Mouse (Mus musculus) kidney, adult 2 months (tissue): ENCODE measurements around the gene Alg9. TPM values are rescaled to one million over a fixed set of nuclear protein-coding genes. Genes with fewer than 3 reads are reported as not detected.
A peak's percentile ranks its signal among the peaks of the same experiment; 100 is the strongest.

Experiments
- DNase-seq: peaks from one replicate; pipeline ENCODE4 v3.0.0; 2021
- H3K27ac ChIP-seq: fragments of 200-500 bp; 2 replicates; pipeline ENCODE4 v1.5.1; 2012; ENCODE audit warnings: low read depth, low read length, control low read depth, inconsistent platforms; ENCODE audit not compliant: insufficient read depth
- H3K27me3 ChIP-seq: fragments of 200-500 bp; replicated peaks from 2 replicates; pipeline ENCODE4 v1.6.1; 2012; ENCODE audit warnings: mild to moderate bottlenecking, moderate library complexity, low read length, inconsistent platforms; ENCODE audit not compliant: control insufficient read depth, insufficient read depth
- H3K36me3 ChIP-seq: fragments of 200-500 bp; 2 replicates; pipeline ENCODE4 v1.6.1; 2012; ENCODE audit warnings: mild to moderate bottlenecking, moderate library complexity, low read length, inconsistent platforms; ENCODE audit not compliant: control insufficient read depth, insufficient read depth
- H3K4me1 ChIP-seq: fragments of 200-500 bp; 2 replicates; pipeline ENCODE4 v1.6.1; 2011; ENCODE audit warnings: low read length; ENCODE audit not compliant: control insufficient read depth, insufficient read depth
- H3K4me3 ChIP-seq: fragments of 200-500 bp; 2 replicates; pipeline ENCODE4 v1.5.1; 2011; ENCODE audit warnings: mild to moderate bottlenecking, low read depth, low read length, control low read depth; ENCODE audit not compliant: insufficient read depth
- CTCF ChIP-seq: fragments of 200-500 bp; conservative IDR thresholded peaks from 2 replicates; pipeline ENCODE4 v1.5.1; 2011; ENCODE audit warnings: low read depth, mild to moderate bottlenecking, control low read depth, low read length, moderate library complexity, mixed read lengths; ENCODE audit not compliant: insufficient read depth, insufficient read length
- POLR2A ChIP-seq: fragments of 200-500 bp; IDR thresholded peaks from one replicate; pipeline ENCODE4 v1.6.1; 2011; ENCODE audit warnings: low read depth, low read length, control low read depth
- WGBS: fragments of 180-500 bp; shearing (Covaris S2); methylation state at CpG from one replicate; pipeline ENCODE4 v1.1.7; 2018; 5-methylcytosine and 5-hydroxymethylcytosine counted together
- polyA plus RNA-seq: library from polyadenylated mRNA; depleted of rRNA; stranded (reverse); fragments of >200 nt; gene quantifications from 2 replicates; pipeline ENCODE4 v1.2.3, GENCODE M21; 2012

The Alg9 gene
- polyA plus RNA-seq, 1 experiment, result 20.3 TPM

DNA sequence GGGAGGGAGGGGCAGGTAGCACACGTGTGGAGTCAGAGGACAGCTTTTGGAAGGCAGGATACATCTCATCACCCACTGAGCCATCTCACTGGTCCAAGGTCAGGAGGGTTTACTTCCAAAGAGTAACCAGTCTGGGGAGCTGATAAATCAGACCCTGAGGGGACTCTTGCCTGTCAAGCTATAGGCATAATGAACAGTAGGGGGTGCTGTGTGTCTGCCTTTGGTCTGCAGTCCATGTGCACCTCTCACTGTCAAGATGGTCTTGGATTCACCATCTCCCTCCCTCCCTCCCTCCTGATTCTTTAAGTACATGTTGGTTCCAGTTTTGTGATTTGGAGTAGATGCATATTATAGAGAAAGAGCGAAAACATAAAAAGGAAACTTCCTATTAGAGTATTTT, 26.2 kb downstream of the Alg9 start:
- H3K4me1 ChIP-seq, result no peaks in the 10 kb centered on the region
- no peaks in the 10 kb centered on the region for H3K27me3 ChIP-seq
- no peak for TF ChIP-seq POLR2A
- TF ChIP-seq CTCF, result peak; percentile 87
- H3K4me3 ChIP-seq, result no peak overlapping the region
- peak; percentile 64 for DNase-seq
- H3K27ac ChIP-seq, result no peak overlapping the region
- no peaks in the 10 kb centered on the region for H3K36me3 ChIP-seq
- 59% methylated on average over 2 of the region's 2 CpGs for WGBS

DNA sequence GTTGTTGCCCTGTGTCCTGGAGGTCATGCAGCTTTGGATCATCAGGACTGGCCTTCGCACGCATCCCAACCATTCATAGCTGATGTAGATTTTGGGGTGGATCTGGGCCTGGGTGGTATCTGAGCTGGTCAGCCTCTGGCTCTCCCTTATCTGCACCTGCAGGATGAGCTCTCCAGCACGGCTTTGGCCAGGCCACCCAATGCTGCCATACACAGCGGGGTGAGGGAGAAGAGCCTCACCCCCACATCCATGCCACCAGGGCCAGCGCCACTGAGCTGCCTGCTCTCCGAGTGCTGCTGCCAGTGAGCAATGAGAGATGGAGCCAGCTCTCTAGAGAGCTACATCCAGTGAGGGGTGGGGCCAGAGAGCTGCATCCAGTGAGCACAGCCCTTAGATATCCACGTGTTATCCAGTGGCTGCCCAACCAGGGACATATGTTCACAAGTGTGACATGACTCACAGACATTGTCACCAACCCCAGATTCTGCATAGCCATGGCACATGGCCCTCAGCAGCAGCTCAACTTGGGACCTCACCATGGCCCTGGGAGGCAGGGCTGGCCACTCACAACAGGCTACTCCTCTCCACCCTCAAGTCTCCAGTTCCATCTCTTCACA, 28.3 kb downstream of the Alg9 start:
- no peak overlapping the region for H3K4me3 ChIP-seq
- 90% methylated on average over 7 of the region's 7 CpGs for WGBS
- DNase-seq, result no peak
- H3K27me3 ChIP-seq, result no peaks in the 10 kb centered on the region
- no peaks in the 10 kb centered on the region for H3K36me3 ChIP-seq
- TF ChIP-seq CTCF (no peak), POLR2A (no peak)
- no peak overlapping the region for H3K27ac ChIP-seq
- no peaks in the 10 kb centered on the region for H3K4me1 ChIP-seq

DNA sequence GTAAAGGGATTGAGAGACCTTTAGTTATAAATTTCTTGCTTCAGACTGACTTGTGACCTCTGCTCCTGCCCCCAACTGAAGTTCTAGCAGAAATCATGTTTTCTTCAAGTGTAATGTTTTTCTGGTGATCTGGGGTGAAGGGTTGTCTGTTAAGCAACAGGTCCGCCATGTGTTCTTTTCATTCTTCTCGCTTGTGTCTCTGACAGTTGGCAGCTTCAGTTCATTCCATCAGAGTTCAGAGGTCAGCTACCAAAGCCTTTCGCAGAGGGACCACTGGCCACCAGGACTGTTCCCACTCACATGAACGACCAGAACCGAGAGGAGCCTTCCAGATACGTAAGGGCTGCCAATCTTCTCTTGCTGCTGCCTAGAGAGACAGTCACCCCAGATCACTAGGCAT, 33.7 kb downstream of the Alg9 start:
- Histone ChIP-seq H3K27ac (no peak overlapping the region), H3K4me1 (no peaks in the 10 kb centered on the region), H3K4me3 (no peak overlapping the region), H3K27me3 (no peaks in the 10 kb centered on the region), H3K36me3 (no peaks in the 10 kb centered on the region; the same call in 1 of the 2 replicates)
- peak; percentile 63 for DNase-seq
- 59% methylated on average over 6 of the region's 6 CpGs for WGBS
- TF ChIP-seq CTCF (no peak), POLR2A (no peak)

DNA sequence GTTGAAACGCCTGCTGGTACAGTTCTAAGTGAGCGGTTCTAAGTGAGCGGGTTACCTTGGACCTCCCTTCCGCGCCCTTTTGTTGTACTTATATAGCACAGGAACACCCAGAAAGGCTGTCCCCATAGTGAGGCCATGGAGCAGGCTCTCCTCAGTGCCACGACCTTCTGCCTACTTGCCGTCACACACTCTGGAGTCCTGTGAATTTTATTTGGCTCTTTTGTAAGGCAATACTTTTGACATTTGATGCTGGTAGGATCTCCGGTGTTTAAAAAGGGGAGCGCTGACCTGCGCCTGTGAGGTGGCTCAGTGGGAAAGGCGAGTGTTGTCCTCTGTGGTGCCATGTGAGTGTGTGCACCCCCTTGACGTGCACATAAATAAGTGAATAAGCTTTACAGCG, 34.3 kb downstream of the Alg9 start:
- 85% methylated on average over 13 of the region's 13 CpGs for WGBS
- Histone ChIP-seq H3K27ac (no peak overlapping the region), H3K27me3 (no peaks in the 10 kb centered on the region), H3K4me1 (no peaks in the 10 kb centered on the region), H3K36me3 (no peaks in the 10 kb centered on the region; the same call in 1 of the 2 replicates), H3K4me3 (no peak overlapping the region)
- DNase-seq, result no peak
- no peak for TF ChIP-seq CTCF
- TF ChIP-seq POLR2A, result no peak

DNA sequence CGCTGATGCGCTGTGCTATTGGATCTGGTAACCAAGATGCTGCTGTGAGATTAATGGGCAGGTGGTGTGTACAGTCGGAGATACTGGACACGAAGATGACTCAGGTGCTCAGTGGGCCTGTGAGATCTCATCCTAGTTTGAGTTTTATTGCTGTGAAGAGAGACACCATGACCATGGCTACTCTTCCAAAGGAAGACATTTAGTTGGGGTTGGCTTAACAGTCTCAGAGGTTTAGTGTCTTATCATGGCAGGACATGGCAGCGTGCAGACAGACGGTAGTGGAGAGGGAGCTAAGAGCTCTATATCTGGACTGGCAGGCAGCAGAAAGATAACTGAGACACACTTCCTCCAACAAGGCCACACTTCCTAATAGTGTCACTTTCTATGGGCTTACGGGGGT, 36.4 kb downstream of the Alg9 start:
- no peaks in the 10 kb centered on the region; the same call in 1 of the 2 replicates for H3K36me3 ChIP-seq
- WGBS, result 92% methylated on average over 7 of the region's 7 CpGs
- no peaks in the 10 kb centered on the region for H3K27me3 ChIP-seq
- TF ChIP-seq POLR2A (no peak), CTCF (no peak)
- H3K4me3 ChIP-seq, result no peak overlapping the region
- DNase-seq, result no peak
- no peaks in the 10 kb centered on the region for H3K4me1 ChIP-seq
- H3K27ac ChIP-seq, result no peak overlapping the region

DNA sequence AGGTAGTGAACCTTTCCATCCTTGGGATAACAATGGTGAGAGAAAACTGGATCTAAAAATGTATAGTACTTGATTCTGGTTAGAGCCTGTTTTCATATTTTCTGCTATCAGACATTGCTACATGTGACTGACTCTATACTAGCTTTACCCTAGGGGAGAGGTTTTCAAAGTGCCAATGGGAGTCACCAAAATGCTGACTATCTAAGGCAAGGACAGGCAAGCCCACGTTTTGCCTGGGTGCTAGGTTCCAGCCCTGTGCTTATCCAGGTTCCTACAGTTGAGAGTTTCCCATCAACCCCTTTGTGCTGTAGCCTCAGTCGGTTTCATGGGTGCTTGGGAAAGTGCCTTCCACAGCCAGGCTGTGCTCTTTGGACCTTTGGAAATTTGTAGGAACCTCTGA, 36.9 kb downstream of the Alg9 start:
- TF ChIP-seq POLR2A, result no peak
- no peak for TF ChIP-seq CTCF
- Histone ChIP-seq H3K4me3 (no peak overlapping the region), H3K36me3 (no peaks in the 10 kb centered on the region; the same call in 1 of the 2 replicates), H3K4me1 (no peaks in the 10 kb centered on the region), H3K27me3 (no peaks in the 10 kb centered on the region), H3K27ac (no peak overlapping the region)
- DNase-seq, result no peak
- 90% methylated on average over 2 of the region's 2 CpGs for whole genome bisulfite sequencing

DNA sequence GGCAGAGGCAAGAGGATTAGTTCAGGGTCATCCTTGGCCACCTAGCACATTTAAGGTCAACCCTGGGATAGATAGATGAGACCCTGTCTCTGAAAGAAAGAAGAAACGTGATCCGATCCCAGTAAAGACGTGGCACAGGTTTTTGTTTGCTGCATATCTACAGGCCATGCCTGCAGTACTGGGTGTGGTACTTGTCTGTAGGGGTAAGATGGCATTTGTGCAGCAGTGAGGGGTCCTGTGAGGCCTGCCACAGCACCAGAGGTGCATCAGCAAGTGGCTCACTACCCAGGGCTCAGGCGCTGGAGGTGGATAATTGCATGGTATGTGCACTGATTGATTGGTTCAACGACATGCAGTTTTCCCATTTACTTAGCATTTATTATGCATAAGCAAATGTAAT, 39.0 kb downstream of the Alg9 start:
- H3K27me3 ChIP-seq, result no peaks in the 10 kb centered on the region
- no peak overlapping the region for H3K27ac ChIP-seq
- TF ChIP-seq CTCF (no peak), POLR2A (no peak)
- H3K36me3 ChIP-seq, result no peaks in the 10 kb centered on the region; the same call in 1 of the 2 replicates
- WGBS, result 95% methylated on average over 5 of the region's 5 CpGs
- no peak for DNase-seq
- H3K4me3 ChIP-seq, result no peak overlapping the region
- no peaks in the 10 kb centered on the region for H3K4me1 ChIP-seq

DNA sequence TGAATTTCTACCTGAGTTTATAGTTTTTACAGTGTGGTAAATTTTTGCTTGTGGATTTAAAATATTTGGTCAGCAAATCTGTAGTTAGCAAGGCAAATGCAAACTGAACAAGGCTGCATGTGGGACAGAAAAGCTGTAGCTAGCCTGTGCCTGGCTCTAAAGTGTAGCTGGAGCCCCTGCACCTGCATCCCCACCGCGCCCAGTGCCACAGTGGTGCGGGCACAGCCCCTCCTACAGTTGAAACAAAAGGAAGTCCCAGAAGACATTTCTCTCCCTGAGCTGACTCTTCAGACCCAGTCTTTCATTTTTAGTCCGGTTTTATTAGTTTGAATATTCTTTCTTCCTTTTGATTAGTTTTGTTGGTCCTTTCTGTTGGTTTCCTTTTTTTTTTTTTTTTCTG, 40.8 kb downstream of the Alg9 start:
- no peak for TF ChIP-seq CTCF
- H3K36me3 ChIP-seq, result no peaks in the 10 kb centered on the region; the same call in 1 of the 2 replicates
- no peak for DNase-seq
- no peaks in the 10 kb centered on the region for H3K4me1 ChIP-seq
- H3K4me3 ChIP-seq, result no peak overlapping the region
- H3K27me3 ChIP-seq, result no peaks in the 10 kb centered on the region
- no peak overlapping the region for H3K27ac ChIP-seq
- 96% methylated on average over 4 of the region's 4 CpGs for WGBS
